Mouse (Mus musculus) megakaryocyte, embryonic 14.5 days (primary cell): ENCODE measurements around the gene Calhm3.

Source experiments
- FLI1 ChIP-seq: IDR thresholded peaks from 2 replicates; pipeline ENCODE4 v1.6.1; 2012; ENCODE audit warnings: low read length, inconsistent platforms, mixed read lengths
- GATA1 ChIP-seq: IDR thresholded peaks from 3 replicates; pipeline ENCODE4 v1.6.1; 2012; ENCODE audit warnings: mixed read lengths, low read length, inconsistent platforms, borderline replicate concordance

GRCm38 (mm10) chr19:47151332-47152061 is 6.1 kb downstream of the Calhm3 start:
- TF ChIP-seq GATA1: no peak
- no peak for TF ChIP-seq FLI1
